Mouse (Mus musculus) heart, postnatal 0 days (tissue): ENCODE results near the gene Arid1b. TPM values are rescaled to one million over a fixed set of nuclear protein-coding genes. Genes with fewer than 3 reads are reported as not detected.

Experiments used
- ATAC-seq: fragments of 200-750 bp; cut with Nextera tagmentation; 2 replicates; pipeline ENCODE4 v1.8.0; 2017; ENCODE audit warnings: low read depth, moderate number of reproducible peaks, moderate library complexity; ENCODE audit not compliant: insufficient read depth
- DNase-seq: peaks from one replicate; pipeline ENCODE4 v3.0.0-alpha.2; 2016; ENCODE audit warnings: low spot score
- H3K27ac ChIP-seq: fragments of 300-500 bp; sonication (generic); 2 replicates; pipeline ENCODE4 v1.5.1; 2014; ENCODE audit warnings: low read depth, mild to moderate bottlenecking
- H3K27me3 ChIP-seq: fragments of 300-500 bp; sonication (generic); 2 replicates; pipeline ENCODE4 v1.6.1; 2014; ENCODE audit warnings: low read length, mixed read lengths; ENCODE audit not compliant: control insufficient read depth, insufficient read depth
- H3K36me3 ChIP-seq: fragments of 300-500 bp; sonication (generic); replicated peaks from 2 replicates; pipeline ENCODE4 v1.6.1; 2014; ENCODE audit warnings: low read length, mixed read lengths; ENCODE audit not compliant: control insufficient read depth, insufficient read depth
- H3K4me1 ChIP-seq: fragments of 300-500 bp; sonication (generic); 2 replicates; pipeline ENCODE4 v1.6.1; 2014; ENCODE audit warnings: antibody characterized with exemption; ENCODE audit not compliant: control insufficient read depth, insufficient read depth
- H3K4me2 ChIP-seq: fragments of 300-500 bp; sonication (generic); 2 replicates; pipeline ENCODE4 v1.6.1; 2014; ENCODE audit warnings: low read depth, mild to moderate bottlenecking, low read length, moderate library complexity
- H3K4me3 ChIP-seq: fragments of 300-500 bp; sonication (generic); 2 replicates; pipeline ENCODE4 v1.5.1; 2014; ENCODE audit warnings: low read depth, low read length
- H3K9ac ChIP-seq: fragments of 300-500 bp; sonication (generic); replicated peaks from 2 replicates; pipeline ENCODE4 v1.6.1; 2014; ENCODE audit warnings: low read depth, low read length, mixed read lengths
- H3K9me3 ChIP-seq: fragments of 300-500 bp; sonication (generic); replicated peaks from 2 replicates; pipeline ENCODE4 v1.6.1; 2016; ENCODE audit warnings: low read length; ENCODE audit not compliant: control insufficient read depth
- CTCF ChIP-seq: IDR thresholded peaks from 2 replicates; pipeline ENCODE4 v1.5.1; 2016; ENCODE audit warnings: antibody characterized with exemption, control low read depth, low read depth
- EP300 ChIP-seq: IDR thresholded peaks from 2 replicates; pipeline ENCODE4 v1.6.1; 2016; ENCODE audit warnings: antibody characterized with exemption, low read depth
- WGBS: fragments of 180-500 bp; shearing (Covaris S2); extraction: QIAGEN DNeasy Blood & Tissue Kit; methylation state at CpG from one replicate; pipeline ENCODE4 v1.1.7; 2014; 5-methylcytosine and 5-hydroxymethylcytosine counted together
- polyA plus RNA-seq: library from polyadenylated mRNA; unstranded; fragments of >200 nt; fragmentation: Nextera tagmentation; extraction: Ambion mirVana; gene quantifications from 2 replicates; pipeline ENCODE4 v1.2.1, GENCODE M21; 2015
- total RNA-seq: library from RNA; depleted of rRNA; stranded (reverse); fragments of >200 nt; gene quantifications from 2 replicates; pipeline ENCODE4 v1.2.3, GENCODE M21; 2014; ENCODE audit warnings: low replicate concordance

The Arid1b gene
- total and polyA plus RNA-seq, 2 experiments from 2014 or later: 4.4 to 27.3 TPM

DNA sequence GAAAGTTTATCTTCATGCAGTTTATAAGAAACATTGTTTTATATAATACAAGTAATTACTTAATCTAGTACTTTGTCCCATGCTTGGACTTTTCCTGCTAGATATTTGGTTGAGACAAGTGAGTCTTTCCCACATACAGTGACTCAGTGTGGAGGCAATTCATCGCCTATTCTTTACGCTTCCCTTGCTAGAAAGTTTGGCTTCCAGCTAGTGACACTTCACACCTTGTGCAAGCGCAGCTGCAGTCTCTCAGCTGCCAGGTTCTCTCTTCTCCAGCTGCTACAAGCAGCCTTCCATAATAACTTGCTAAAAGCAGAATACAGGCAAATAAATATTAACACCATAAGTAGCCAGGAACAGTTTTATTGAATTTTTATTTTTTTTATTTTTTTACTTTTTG, 279.6 kb downstream of the Arid1b start:
- ATAC-seq (no peak), DNase-seq (no peak)
- no peaks in the 10 kb centered on the region for H3K27me3 ChIP-seq
- H3K27ac ChIP-seq: no peak overlapping the region
- no peak overlapping the region for H3K9ac ChIP-seq
- H3K9me3 ChIP-seq: no peaks in the 10 kb centered on the region
- no peaks in the 10 kb centered on the region; the same call in 1 of the 2 replicates for H3K36me3 ChIP-seq
- H3K4me3 ChIP-seq: no peak overlapping the region
- WGBS: 74% methylated on average over 3 of the region's 3 CpGs
- H3K4me2 ChIP-seq: no peak overlapping the region
- no peak for TF ChIP-seq EP300
- no peak for TF ChIP-seq CTCF
- H3K4me1 ChIP-seq: peaks cover 6% of the 10 kb centered on the region; the same call in 1 of the 2 replicates

GRCm38 (mm10) chr17:5274429-5274828, 280.3 kb downstream of the Arid1b start:
- Histone ChIP-seq H3K27ac (no peak overlapping the region), H3K36me3 (peaks cover 5% of the 10 kb centered on the region), H3K4me1 (peaks cover 6% of the 10 kb centered on the region; the same call in 1 of the 2 replicates), H3K9me3 (no peaks in the 10 kb centered on the region), H3K27me3 (no peaks in the 10 kb centered on the region), H3K4me3 (no peak overlapping the region), H3K9ac (no peak overlapping the region), H3K4me2 (no peak overlapping the region)
- DNase-seq (no peak), ATAC-seq (no peak)
- TF ChIP-seq EP300: no peak
- no peak for TF ChIP-seq CTCF
- WGBS: 85% methylated on average over 3 of the region's 3 CpGs

- 96% methylated on average over 6 of the region's 6 CpGs for WGBS
- Histone ChIP-seq H3K4me1 (peaks cover 6% of the 10 kb centered on the region; the same call in 1 of the 2 replicates), H3K4me3 (no peak overlapping the region), H3K27ac (no peak overlapping the region), H3K36me3 (peaks cover 12% of the 10 kb centered on the region; the same call in 1 of the 2 replicates), H3K27me3 (no peaks in the 10 kb centered on the region), H3K9me3 (no peaks in the 10 kb centered on the region), H3K9ac (no peak overlapping the region), H3K4me2 (no peak overlapping the region)
- ATAC-seq (no peak), DNase-seq (no peak)
- no peak for TF ChIP-seq CTCF
- no peak for TF ChIP-seq EP300
Observed at GRCm38 (mm10) chr17:5275749-5276148, 281.6 kb downstream of the Arid1b start.

DNA sequence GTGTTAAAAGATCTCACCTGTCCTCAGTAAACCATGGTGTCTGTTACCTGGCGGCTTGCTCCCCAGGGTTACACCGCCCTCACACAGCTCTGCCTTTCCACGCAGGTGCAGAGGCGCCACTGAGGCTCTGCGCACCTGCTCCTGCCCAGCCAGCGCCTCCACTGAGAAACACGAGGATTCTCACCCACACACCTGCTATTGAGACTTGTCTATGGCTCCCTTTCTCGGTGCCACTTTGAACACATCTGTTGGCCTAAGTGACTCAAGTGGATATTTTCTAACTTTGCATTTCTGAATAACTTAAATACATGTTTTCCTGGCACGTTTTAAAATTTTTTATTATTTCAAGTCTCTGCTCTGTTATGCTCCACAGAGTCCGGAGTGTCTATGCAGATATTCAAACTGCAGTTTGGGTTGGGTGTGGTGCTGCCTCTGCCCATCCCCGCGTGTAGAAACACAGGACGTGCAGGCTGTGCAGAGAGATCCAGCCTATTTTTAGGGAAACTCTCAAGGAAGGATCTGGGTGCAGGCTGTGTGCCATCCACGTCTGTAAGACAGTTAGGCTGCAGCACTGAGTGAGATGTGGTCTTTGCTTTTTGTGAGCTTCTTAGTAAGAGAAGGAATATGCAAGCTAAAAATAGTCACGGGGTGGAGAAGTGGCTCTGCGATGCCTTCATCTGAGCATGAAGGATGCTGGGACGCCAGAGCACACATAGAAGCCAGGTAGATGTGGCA, 283.2 kb downstream of the Arid1b start:
- ATAC-seq (no peak; the same call in 1 of the 2 replicates), DNase-seq (no peak)
- H3K4me2 ChIP-seq: no peak overlapping the region
- H3K27me3 ChIP-seq: no peaks in the 10 kb centered on the region
- 64% methylated on average over 17 of the region's 17 CpGs for WGBS
- no peaks in the 10 kb centered on the region for H3K9me3 ChIP-seq
- H3K4me3 ChIP-seq: no peak overlapping the region
- no peak overlapping the region for H3K27ac ChIP-seq
- no peak overlapping the region for H3K9ac ChIP-seq
- TF ChIP-seq CTCF (no peak), EP300 (no peak)
- H3K4me1 ChIP-seq: peaks cover 6% of the 10 kb centered on the region; the same call in 1 of the 2 replicates
- peaks cover 12% of the 10 kb centered on the region; the same call in 1 of the 2 replicates for H3K36me3 ChIP-seq

GRCm38 (mm10) chr17:5280499-5281053, 286.4 kb downstream of the Arid1b start:
- DNase-seq (no peak), ATAC-seq (no peak)
- Histone ChIP-seq H3K36me3 (peaks cover 12% of the 10 kb centered on the region; the same call in 1 of the 2 replicates), H3K4me2 (no peak overlapping the region), H3K27me3 (no peaks in the 10 kb centered on the region), H3K27ac (no peak overlapping the region), H3K9ac (no peak overlapping the region), H3K4me1 (peaks cover 15% of the 10 kb centered on the region), H3K4me3 (no peak overlapping the region), H3K9me3 (no peaks in the 10 kb centered on the region)
- TF ChIP-seq EP300: no peak
- no peak for TF ChIP-seq CTCF
- 81% methylated on average over 4 of the region's 4 CpGs for WGBS
